Mouse (Mus musculus) embryonic facial prominence, embryonic 14.5 days (tissue): ENCODE measurements at regions not wholly inside any gene's neighbourhood (a gene's known extent, or its start where the extent isn't known, plus 50 kb on each side); places are given as distances from the start of the nearest gene placed in this dataset.

Experiments used
- ATAC-seq: fragments of 200-750 bp; cut with Nextera tagmentation; 2 replicates; pipeline ENCODE4 v1.8.0; 2017; ENCODE audit warnings: low read depth, moderate number of reproducible peaks, moderate TSS enrichment
- DNase-seq: peaks from one replicate; pipeline ENCODE4 v3.0.0-alpha.2; 2015; ENCODE audit warnings: low spot score
- H3K27ac ChIP-seq: fragments of 300-500 bp; sonication (generic); replicated peaks from 2 replicates; pipeline ENCODE4 v1.5.1; 2014; ENCODE audit warnings: low read depth, mild to moderate bottlenecking, low read length, moderate library complexity
- H3K27me3 ChIP-seq: fragments of 300-500 bp; sonication (generic); replicated peaks from 2 replicates; pipeline ENCODE4 v1.6.1; 2014; ENCODE audit warnings: low read length; ENCODE audit not compliant: control insufficient read depth, insufficient read depth
- H3K36me3 ChIP-seq: fragments of 300-500 bp; sonication (generic); 2 replicates; pipeline ENCODE4 v1.6.1; 2014; ENCODE audit warnings: low read length, mixed read lengths; ENCODE audit not compliant: control insufficient read depth, insufficient read depth
- H3K4me1 ChIP-seq: fragments of 300-500 bp; sonication (generic); 2 replicates; pipeline ENCODE4 v1.6.1; 2014; ENCODE audit warnings: antibody characterized with exemption, low read length; ENCODE audit not compliant: control insufficient read depth, insufficient read depth
- H3K4me2 ChIP-seq: fragments of 300-500 bp; sonication (generic); 2 replicates; pipeline ENCODE4 v1.6.1; 2014; ENCODE audit warnings: low read depth, mild to moderate bottlenecking, low read length, moderate library complexity, mixed read lengths
- H3K4me3 ChIP-seq: fragments of 300-500 bp; sonication (generic); 2 replicates; pipeline ENCODE4 v1.5.1; 2014; ENCODE audit warnings: low read depth, mild to moderate bottlenecking, low read length
- H3K9ac ChIP-seq: fragments of 300-500 bp; sonication (generic); 2 replicates; pipeline ENCODE4 v1.6.1; 2014; ENCODE audit warnings: low read depth, mild to moderate bottlenecking, low read length, moderate library complexity, mixed read lengths
- H3K9me3 ChIP-seq: fragments of 300-500 bp; sonication (generic); 2 replicates; pipeline ENCODE4 v1.6.1; 2016; ENCODE audit warnings: low read length; ENCODE audit not compliant: control insufficient read depth
- WGBS: fragments of 180-500 bp; shearing (Covaris S2); extraction: QIAGEN DNeasy Blood & Tissue Kit; methylation state at CpG from one replicate; pipeline ENCODE4 v1.1.7; 2014; 5-methylcytosine and 5-hydroxymethylcytosine counted together

DNA sequence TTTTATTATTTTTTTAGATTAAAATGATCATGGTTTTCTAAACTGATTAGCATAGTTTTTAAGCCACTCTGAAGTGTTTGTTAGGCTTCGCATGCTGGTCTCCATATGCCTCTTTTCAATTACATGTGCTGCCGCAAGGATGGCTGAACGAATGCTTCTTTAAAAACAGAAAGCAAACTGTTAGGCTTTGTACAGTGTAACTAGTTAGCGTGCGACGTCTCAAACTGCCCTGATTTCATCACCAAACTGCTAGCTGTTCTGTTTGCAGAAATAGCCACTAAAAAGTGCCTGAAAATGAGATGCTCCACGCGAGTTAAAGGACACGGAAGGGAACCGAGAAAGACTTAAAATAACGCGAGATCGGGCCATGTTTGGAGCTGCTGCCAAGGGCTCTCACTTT lies 185.4 kb upstream of the Gk2 start:
- no peak for DNase-seq
- no peaks in the 10 kb centered on the region for H3K36me3 ChIP-seq
- H3K4me3 ChIP-seq, result no peak overlapping the region
- H3K9ac ChIP-seq, result no peak overlapping the region
- WGBS, result 81% methylated on average over 13 of the region's 13 CpGs
- no peak overlapping the region for H3K27ac ChIP-seq
- no peaks in the 10 kb centered on the region for H3K27me3 ChIP-seq
- H3K4me1 ChIP-seq, result no peaks in the 10 kb centered on the region
- H3K4me2 ChIP-seq, result no peak overlapping the region
- no peaks in the 10 kb centered on the region for H3K9me3 ChIP-seq
- no peak for ATAC-seq

DNA sequence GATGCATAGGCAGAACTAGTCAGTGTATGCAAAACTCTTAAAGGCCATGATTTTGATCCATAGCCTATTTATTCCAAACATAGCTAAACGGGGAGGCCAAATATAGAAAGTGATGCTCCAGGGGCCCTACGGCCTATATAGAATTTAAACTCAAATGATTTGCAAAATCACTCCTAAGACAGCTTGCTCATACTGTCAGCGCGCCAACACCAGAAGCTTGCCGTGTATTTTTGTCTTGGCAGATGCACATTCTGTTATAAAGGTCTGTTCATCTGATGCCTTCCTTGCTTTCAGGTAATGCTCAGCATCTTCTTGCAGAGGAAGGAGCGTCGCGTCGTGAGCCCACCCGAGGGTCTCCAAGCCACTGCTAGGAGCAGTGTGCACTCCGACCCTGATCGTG lies 184.8 kb upstream of the Gk2 start:
- 92% methylated on average over 12 of the region's 12 CpGs for WGBS
- H3K9me3 ChIP-seq, result no peaks in the 10 kb centered on the region
- ATAC-seq (no peak), DNase-seq (no peak)
- H3K4me1 ChIP-seq, result no peaks in the 10 kb centered on the region
- no peak overlapping the region for H3K4me2 ChIP-seq
- H3K36me3 ChIP-seq, result no peaks in the 10 kb centered on the region
- no peak overlapping the region for H3K9ac ChIP-seq
- H3K4me3 ChIP-seq, result no peak overlapping the region
- H3K27ac ChIP-seq, result no peak overlapping the region
- H3K27me3 ChIP-seq, result no peaks in the 10 kb centered on the region

DNA sequence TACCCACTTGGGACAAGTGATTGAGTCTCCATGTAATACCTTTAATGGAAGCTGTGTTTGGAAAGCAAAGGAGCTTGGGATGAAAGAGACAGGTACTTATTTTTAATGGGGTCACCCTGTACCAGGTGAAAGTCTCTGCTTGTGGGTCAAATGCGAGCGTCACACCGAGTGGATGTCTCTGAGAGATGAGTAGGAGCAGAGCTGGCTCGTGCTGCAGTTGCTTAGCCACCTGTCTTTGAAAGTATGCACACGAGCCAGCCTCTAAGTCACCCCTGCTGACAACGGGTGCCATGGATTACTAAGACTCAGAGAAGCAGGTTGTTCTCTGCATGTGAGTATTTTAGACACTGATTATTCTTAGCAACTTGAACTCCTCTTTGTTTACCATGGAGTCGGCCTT lies 179.5 kb upstream of the Gk2 start:
- no peak for ATAC-seq
- Histone ChIP-seq H3K27ac (no peak overlapping the region), H3K9me3 (no peaks in the 10 kb centered on the region), H3K9ac (no peak overlapping the region), H3K36me3 (no peaks in the 10 kb centered on the region), H3K4me2 (no peak overlapping the region), H3K4me1 (no peaks in the 10 kb centered on the region), H3K27me3 (no peaks in the 10 kb centered on the region), H3K4me3 (no peak overlapping the region)
- WGBS, result 73% methylated on average over 7 of the region's 7 CpGs
- DNase-seq, result no peak

DNA sequence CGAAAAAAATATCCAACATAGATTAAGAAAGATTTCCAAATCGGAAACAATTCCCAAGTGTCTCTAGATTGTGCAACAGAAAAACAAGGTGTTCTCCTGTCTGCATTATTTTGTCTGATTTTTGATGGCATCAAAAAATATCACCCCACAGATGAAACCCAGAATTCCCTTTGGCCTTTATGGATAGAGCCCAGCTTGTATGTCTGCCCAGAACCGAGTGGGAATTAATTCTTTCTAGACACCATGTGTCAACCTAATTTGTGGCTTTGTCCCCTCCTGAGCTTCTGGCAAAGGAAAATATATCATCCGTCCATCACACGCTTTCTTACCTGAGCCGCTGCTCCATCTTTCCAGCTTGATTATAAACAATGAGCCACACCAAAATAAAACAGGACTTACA lies 176.9 kb upstream of the Gk2 start:
- H3K4me2 ChIP-seq, result no peak overlapping the region
- no peaks in the 10 kb centered on the region for H3K9me3 ChIP-seq
- ATAC-seq (no peak), DNase-seq (no peak)
- H3K4me1 ChIP-seq, result no peaks in the 10 kb centered on the region
- no peaks in the 10 kb centered on the region for H3K36me3 ChIP-seq
- no peak overlapping the region for H3K27ac ChIP-seq
- H3K27me3 ChIP-seq, result no peaks in the 10 kb centered on the region
- WGBS, result 81% methylated on average over 6 of the region's 6 CpGs
- no peak overlapping the region for H3K4me3 ChIP-seq
- no peak overlapping the region for H3K9ac ChIP-seq

DNA sequence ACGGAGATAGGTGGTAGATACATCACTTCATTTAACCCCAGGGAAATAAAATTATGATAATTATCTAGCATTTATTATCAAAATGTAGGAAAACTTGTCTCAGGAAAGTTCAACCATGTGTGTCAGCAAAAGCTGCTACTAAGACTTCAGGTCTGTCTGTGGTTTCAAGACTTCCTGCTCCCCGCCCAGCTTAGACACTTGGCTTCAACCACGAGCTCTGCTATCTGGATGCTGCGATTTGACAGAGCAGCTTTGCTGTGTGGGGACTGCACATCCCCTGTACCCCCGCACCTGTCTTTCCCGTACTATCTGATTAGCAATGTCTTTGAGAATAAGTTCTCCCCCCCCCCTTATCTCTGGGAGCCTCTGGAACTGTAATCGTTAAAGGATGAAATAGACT lies 176.0 kb upstream of the Gk2 start:
- DNase-seq (no peak), ATAC-seq (no peak)
- 77% methylated on average over 7 of the region's 7 CpGs for WGBS
- Histone ChIP-seq H3K9ac (no peak overlapping the region), H3K27me3 (no peaks in the 10 kb centered on the region), H3K9me3 (no peaks in the 10 kb centered on the region), H3K4me1 (no peaks in the 10 kb centered on the region), H3K27ac (no peak overlapping the region), H3K4me2 (no peak overlapping the region), H3K36me3 (no peaks in the 10 kb centered on the region), H3K4me3 (no peak overlapping the region)

DNA sequence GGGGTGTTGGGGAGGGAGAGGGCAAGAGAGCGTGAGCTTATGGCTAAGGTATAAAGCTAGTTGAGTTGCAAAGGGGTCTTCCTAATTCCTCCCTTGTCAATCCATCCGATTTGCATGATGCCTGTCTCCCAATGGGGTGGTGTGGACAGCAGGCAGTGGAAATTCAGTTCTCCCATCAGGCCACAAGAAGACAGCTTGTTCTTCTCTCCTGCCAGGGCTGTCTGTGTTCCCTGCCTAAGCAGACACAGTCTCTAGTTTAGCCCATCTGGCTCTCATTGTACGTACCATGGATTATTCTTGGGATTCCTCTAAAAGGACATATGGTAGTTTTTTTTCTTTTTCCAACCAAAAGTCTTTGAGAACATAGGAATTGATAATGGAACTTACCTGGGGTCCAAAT lies 168.4 kb upstream of the Gk2 start:
- Histone ChIP-seq H3K9ac (no peak overlapping the region), H3K4me3 (no peak overlapping the region), H3K9me3 (no peaks in the 10 kb centered on the region), H3K4me1 (no peaks in the 10 kb centered on the region), H3K27me3 (no peaks in the 10 kb centered on the region), H3K4me2 (no peak overlapping the region), H3K36me3 (no peaks in the 10 kb centered on the region), H3K27ac (no peak overlapping the region)
- ATAC-seq, result no peak
- DNase-seq, result no peak
- 75% methylated on average over 3 of the region's 3 CpGs for WGBS

DNA sequence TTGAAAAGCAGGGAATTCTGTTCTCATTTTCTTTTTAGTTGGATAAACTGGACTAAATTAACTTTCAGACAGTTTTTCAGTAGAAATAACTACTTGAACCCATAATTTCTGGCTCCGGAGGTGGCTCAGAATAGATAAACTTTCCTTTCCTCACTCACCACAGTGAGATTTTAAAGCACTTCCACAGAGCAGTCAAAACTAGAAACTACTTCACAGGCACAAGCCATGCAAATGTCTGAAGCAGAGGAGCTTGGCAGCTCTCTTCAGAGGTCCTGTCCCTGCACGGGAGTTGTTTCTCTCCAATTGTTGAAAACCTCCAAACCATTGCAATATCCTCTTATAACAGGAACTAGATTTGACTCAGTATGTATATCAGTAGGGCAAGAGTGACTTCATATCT lies 163.1 kb upstream of the Gk2 start:
- ATAC-seq, result no peak
- H3K4me3 ChIP-seq, result no peak overlapping the region
- no peak overlapping the region for H3K9ac ChIP-seq
- H3K9me3 ChIP-seq, result no peaks in the 10 kb centered on the region
- H3K27ac ChIP-seq, result no peak overlapping the region
- WGBS, result 87% methylated on average over 2 of the region's 2 CpGs
- H3K27me3 ChIP-seq, result no peaks in the 10 kb centered on the region
- no peak for DNase-seq
- no peak overlapping the region for H3K4me2 ChIP-seq
- no peaks in the 10 kb centered on the region for H3K4me1 ChIP-seq
- no peaks in the 10 kb centered on the region for H3K36me3 ChIP-seq

DNA sequence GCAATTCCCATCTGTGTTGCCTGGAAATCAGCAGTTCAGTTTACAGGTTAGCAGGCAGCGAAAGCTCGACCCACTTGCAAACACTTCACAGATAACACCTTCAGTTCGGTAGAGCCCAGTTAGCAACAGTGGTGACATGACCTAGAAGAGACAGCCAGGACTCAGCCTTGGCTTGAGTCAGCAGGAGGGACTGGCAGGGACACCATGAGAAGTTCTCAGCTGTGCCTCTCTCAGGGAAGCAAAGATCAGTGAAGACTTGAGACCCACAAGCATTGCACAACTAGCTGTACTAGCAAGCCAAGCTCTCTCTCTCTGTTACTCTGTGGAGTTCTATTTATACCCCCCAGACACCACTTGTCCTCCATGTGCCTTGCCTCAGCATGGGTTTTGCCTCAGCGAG lies 161.6 kb upstream of the Gk2 start:
- 87% methylated on average over 4 of the region's 4 CpGs for WGBS
- DNase-seq (no peak), ATAC-seq (no peak)
- Histone ChIP-seq H3K9ac (no peak overlapping the region), H3K4me2 (no peak overlapping the region), H3K36me3 (no peaks in the 10 kb centered on the region), H3K9me3 (no peaks in the 10 kb centered on the region), H3K4me3 (no peak overlapping the region), H3K27ac (no peak overlapping the region), H3K4me1 (no peaks in the 10 kb centered on the region), H3K27me3 (no peaks in the 10 kb centered on the region)

DNA sequence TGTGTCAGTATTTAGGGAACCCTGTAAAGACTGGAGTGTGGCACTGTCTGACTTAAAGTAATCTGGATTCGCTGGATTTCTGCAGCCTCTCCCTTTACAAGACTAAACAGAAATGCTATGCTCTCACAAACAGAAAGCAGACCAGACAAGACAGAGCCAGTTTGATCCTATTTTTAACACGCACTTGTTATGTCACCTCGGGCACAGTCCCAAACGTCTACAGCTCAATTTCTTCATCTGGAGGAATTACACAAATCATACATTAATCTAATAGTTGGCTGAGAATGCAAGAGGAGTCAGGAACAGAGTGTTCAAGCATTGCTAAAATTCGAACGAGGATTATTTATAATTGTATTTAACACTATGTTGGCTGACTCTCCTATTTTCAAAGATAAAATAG lies 145.4 kb upstream of the Gk2 start:
- H3K9ac ChIP-seq, result no peak overlapping the region
- no peaks in the 10 kb centered on the region for H3K4me1 ChIP-seq
- H3K36me3 ChIP-seq, result no peaks in the 10 kb centered on the region
- H3K4me2 ChIP-seq, result no peak overlapping the region
- no peak overlapping the region for H3K4me3 ChIP-seq
- H3K27ac ChIP-seq, result no peak overlapping the region
- DNase-seq (peak; percentile 62), ATAC-seq (no peak)
- 55% methylated on average over 6 of the region's 6 CpGs for WGBS
- H3K27me3 ChIP-seq, result no peaks in the 10 kb centered on the region
- no peaks in the 10 kb centered on the region for H3K9me3 ChIP-seq
